Mouse (Mus musculus) layer of hippocampus, postnatal 10 days (tissue): ENCODE results near the gene Ergic3. TPM values are rescaled to one million over a fixed set of nuclear protein-coding genes. Genes with fewer than 3 reads are reported as not detected.

Experiments used
- DNase-seq, 2 experiments: peaks; one replicate each; pipeline ENCODE4 v3.0.0; 2021; ENCODE audit warnings: low spot score in 2 of 2
- long read RNA-seq: library from polyadenylated mRNA; stranded (forward); transcript quantifications from one replicate; pipeline ENCODE4 v2.0.0, GENCODE M21; 2023
- total RNA-seq, 2 experiments: library from RNA; stranded (reverse); gene quantifications; 2 replicates each; pipeline ENCODE4 v1.2.3; 2021

The Ergic3 gene
- total RNA-seq, result 100 to 1,000 TPM; 198 to 232 TPM
- long read RNA-seq, transcript Ergic3-209 (3 exons, 488 nt), result minor isoform, 16 of 289 reads
- long read RNA-seq, transcript Ergic3-201 (13 exons, 1,377 nt), result major isoform, 82 of 289 reads
- long read RNA-seq, partial matches to known transcripts, result 14 of 289 reads
- long read RNA-seq, other reads (novel, unspliced or antisense), result 176 of 289 reads

DNA sequence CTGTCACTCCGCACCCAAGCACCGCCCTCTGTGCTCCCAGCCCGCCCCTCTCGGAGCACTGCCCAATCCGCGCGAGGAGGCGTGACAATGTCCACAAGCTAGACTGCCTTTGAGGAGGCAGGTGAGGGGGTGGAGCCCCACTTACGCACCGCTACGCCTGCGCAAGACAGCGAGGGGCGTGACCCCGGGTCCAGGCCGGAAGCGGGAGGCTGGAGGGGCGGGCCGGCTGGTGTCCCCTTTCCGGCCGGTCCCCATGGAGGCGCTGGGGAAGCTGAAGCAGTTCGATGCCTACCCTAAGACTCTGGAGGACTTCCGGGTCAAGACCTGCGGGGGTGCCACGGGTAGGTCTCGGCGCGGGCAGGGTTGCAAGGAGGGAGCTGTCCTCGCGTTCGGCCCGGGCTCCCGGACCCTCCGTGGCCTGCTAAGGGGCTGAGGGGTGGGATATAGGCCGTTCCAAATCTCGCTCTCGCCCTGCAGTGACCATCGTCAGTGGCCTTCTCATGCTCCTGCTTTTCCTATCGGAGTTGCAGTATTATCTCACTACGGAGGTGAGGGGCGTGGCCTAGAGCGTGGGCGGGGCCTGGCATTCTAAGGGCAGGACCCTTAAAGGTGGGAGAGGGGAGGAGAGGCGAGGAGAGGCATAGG, at the start of gene Ergic3, which contains the start of gene 6430550D23Rik:
Ergic3 (plus strand) TSS at position 158 of the 645 bp plus-strand sequence.
6430550D23Rik (minus strand) TSS at position 90 of the 645 bp plus-strand sequence.
- peak; percentile 95 to 97 for DNase-seq

DNA sequence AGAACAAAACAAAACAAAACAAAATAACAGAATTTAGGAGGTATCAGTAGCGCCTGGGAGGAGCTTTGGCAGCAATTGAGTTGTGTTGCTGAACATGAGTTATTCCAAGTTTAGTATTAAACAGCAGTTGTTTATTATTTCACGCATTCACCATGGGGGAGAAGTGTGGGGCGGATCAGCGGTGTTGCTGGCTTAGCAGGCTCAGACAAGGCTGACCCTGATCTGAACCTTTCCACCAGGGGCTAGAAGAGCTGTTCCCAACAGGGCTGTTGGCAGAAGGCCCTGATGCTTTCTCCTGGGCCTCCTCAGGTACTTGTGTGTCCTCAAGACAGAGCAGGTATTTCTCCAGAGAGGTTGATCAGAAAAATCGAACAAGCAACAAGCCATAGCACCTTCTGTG, 47.9 kb upstream of the Ergic3 start:
- DNase-seq, result no peak

DNA sequence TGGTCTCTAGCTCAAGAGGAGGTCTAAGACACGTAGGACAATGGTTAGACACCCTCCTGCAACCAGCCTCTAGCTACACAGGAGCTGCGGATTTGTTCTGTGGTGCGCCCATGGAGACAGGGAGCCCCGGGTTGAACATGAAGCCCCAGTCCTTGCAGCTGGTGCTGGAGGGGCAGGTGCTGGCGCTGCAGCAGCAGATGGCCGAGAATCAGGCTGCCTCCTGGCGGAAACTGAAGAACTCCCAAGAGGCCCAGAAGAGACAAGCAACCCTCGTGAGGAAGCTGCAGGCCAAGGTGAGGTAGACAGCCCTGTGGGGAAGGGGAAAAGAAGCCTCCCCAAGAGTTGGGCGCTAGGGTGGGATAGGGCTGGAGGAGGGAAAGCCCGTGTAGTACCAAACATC, 46.0 kb upstream of the Ergic3 start:
- no peak for DNase-seq

DNA sequence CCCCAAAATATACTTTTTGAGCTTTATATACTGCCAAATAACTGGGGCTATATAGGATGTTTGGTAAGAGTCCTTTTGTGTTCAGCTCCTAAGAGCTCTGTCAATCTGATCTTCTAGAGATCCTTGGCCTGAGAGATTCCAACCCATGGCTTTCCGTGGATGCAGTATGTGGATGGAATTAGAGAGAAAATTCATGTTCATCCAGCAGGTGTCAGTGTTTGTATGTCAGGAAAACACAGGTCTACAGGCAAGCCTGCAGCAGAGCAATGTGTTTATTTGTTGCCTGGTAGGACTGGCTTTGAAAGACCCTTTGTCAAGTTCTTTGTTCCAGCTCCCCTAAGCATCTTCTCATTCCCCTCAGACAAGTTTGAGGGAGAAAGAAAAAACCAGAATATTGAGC, 44.9 kb upstream of the Ergic3 start:
- DNase-seq, result no peak

DNA sequence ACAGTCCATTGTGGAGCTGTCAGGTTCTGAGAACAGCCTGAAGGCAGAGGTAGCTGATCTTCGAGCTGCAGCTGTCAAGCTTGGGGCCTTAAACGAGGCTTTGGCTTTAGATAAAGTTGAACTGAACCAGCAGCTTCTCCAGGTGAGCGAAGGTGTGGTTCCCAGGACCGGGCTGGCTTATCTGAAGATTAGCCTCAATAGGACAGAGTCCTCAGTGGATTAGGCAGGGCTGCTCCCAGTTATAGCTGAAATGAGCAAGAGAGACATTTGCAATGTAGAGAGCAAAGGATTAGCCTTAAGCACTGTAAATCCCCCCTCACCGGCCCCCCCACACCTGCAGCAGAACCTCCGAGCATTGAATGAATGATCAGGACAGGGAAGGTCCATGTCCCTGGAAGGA, 34.5 kb upstream of the Ergic3 start:
- no peak for DNase-seq

DNA sequence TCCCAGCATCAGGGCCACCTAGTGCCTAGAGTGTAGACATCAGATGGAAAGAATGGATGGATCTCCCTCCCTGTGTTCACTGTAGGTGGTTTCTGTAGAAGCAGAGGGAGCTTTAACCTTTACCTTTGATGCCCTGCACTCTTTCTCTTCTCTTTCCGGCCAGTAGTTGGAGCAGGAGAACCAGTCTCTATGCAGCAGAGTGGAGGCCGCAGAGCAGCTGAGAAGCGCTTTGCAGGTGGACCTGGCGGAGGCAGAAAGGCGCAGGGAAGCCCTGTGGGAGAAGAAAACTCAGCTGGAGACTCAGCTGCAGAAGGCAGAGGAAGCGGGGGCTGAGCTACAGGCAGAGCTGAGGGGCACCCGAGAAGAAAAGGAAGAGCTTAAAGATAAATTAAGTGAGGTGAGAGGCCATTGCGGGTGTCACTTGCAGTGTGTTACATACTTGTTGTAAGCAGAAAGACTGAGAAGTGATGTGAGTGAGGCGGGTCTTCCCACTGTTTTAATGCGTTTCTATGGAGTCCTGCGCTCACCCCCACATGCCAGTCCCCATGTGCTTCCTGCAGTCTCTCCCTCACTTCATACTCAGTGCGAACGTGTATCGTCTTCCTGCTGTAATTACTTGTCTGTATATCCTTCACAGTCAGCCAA, 33.6 kb upstream of the Ergic3 start:
- no peak for DNase-seq

DNA sequence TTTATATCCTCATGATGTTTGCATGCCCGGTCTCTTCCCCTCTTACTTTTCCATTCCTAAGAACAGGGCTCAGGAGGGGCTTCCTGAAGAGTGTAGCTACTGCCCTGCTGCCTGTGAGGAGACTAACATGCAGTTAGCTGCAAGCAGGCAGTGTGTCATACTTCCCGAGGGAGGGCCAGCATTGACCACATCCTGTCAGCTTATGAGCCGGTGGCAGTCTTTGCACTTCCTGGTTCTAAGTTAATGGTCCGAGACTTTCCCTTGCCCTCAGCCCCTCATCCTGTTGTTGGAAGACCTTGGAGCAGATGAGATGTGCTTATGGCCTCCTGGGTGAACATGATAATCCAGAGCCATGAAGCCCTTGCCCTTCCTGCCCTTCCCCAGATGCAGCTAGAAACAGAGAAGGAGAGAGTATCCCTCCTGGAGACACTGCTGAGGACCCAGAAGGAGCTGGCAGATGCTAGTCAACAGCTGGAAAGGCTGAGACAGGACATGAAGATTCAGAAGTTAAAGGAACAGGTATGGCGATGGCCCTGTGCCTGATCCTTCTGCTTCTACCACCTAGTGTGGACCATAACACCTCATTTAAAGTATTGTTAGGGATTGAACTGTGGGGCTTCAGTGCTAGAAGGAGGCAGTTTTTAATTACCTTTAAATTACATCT, 28.4 kb upstream of the Ergic3 start:
- DNase-seq, result no peak

DNA sequence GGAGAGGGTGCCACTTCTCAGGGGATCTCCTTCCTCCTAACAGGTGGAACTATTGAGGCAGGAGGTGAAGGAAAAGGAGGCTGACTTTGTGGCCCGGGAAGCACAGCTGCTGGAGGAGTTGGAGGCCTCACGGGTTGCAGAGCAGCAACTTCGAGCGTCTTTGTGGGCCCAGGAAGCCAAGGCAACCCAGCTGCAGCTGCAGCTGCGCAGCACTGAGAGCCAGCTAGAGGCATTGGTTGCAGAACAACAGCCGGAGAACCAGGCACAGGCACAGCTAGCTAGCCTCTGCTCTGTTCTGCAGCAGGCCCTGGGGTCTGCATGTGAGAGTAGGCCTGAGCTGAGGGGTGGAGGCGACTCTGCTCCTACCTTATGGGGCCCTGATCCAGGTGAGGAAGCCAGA, 22.1 kb upstream of the Ergic3 start:
- DNase-seq, result no peak

DNA sequence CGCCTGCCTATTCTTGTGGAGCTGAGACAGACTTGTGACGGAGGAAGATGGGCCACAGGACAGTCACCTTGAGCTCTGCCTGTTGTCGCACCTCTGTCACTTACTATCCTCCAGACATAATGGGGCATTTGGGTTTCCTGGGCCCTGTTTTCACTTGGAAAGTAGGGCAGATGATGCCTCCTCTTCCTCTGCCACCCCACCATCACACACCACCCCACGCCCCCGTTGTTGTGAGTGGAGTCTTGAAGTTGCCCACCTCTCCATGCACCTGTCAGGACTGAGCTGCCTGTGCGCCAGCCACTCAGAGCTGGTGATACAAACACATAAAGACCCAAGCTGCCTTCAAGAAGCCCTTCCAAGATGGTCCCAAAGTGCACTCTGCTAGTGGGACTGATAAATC, 20.7 kb upstream of the Ergic3 start:
- DNase-seq, result no peak

DNA sequence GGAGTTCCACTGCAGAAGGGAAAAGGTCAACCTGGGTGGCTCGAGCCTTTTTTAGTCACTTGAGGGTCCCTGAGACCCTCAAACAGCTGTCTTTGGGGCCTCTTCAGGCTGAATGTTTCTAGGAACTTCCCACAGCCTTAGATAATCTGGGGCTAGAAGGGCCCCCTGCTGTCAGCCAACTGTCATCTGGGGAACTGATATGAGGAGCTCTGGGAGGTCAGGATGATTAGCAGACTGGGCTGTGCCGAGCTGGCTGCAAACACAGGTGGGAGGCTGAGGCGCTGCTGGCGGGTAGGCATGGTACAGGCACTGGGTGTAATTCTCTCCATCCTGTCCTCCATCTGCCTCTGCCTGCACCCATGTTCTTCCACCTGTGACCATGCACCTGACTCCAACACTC, 18.8 kb upstream of the Ergic3 start:
- peak; percentile 20 to 31 for DNase-seq

DNA sequence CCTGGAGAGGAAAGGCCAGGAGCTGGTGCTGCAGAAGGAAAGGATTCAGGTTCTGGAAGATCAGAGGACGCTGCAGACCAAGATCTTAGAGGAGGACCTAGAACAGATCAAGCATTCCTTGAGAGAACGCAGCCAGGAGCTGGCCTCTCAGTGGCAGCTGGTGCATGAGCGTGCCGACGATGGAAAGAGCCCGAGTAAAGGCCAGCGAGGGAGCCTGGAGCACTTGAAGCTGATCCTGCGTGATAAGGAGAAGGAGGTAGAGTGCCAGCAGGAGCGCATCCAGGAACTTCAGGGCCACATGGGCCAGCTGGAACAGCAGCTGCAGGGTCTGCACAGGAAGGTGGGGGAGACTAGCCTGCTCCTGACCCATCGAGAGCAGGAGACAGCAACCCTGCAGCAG, 16.7 kb upstream of the Ergic3 start:
- DNase-seq, result no peak

DNA sequence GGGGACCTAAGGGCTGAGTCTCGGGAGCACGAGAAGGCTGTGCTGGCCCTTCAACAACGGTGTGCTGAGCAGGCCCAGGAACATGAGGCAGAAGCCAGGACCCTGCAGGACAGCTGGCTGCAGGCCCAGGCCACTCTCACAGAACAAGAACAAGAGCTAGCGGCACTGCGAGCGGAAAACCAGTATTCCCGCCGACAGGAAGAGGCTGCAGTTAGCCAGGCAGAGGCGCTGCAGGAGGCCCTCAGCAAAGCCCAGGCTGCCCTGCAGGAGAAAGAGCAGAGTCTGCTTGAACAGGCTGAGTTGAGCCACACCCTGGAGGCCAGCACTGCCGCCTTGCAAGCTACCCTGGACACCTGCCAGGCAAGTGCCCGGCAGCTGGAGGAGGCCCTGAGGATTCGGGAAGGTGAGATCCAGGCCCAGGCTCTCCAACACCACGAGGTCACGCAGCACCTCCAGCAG, 16.0 kb upstream of the Ergic3 start:
- peak; percentile 71 to 79 for DNase-seq

DNA sequence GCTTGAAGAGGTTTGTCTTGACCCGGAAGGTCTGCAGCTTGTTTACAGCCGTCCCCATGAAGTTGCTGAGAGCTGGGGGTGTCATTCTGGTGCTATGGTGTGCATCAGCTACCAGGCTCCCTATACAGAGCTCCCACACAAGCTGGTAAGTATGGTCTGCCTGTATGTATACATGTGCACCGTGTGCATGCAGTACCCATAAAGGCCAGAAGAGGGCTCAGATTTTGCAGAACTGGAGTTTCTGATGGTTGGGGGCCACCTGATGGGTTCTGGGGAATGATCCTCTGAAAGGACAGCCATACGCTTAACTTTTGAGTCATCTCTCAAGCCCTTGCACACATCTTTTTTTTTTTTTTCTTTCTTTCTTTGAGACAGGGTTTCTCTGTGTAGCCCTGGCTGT, 2.5 kb upstream of the Ergic3 start:
- peak in 1 of 2 experiments; percentile 16 for DNase-seq

DNA sequence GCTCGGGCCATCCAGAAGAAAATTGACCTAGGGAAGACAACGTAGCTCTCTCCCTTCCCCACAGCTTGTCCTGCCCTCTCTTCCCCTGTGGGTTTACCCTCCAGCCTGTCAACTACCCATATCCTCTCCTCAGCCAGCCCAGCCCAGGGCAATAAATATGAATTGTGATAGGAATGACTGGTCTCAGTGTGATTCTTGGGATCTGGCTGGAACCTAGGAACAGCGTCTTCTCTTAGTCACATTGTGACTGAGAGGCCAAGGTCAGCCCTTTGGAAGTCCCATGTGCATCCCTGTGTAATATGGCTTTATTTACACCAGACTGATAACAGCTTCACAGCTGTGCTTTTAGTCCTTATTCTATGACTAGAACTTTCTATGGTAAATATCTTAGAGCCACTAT, 10.3 kb downstream of the Ergic3 start:
- no peak for DNase-seq

DNA sequence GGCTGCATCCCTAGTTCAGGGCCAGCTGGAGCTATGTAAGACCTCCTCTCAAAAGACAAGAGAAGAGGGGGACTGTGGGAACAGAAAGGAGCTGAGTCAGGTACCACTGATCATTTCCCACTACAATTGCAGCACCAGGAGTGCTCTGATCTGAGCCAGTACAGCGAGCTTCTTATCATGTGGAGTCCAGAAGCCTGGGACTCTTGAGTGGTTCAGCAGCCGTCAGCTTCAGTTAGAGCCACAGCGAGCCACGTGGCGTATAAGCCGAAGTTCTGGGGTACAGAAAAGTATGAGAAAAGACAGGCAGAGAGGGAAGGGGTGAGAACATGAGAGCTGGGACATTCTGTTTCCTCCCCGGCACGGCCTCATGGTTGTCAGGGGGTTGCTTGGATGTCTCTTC, 13.4 kb downstream of the Ergic3 start:
- DNase-seq, result no peak

DNA sequence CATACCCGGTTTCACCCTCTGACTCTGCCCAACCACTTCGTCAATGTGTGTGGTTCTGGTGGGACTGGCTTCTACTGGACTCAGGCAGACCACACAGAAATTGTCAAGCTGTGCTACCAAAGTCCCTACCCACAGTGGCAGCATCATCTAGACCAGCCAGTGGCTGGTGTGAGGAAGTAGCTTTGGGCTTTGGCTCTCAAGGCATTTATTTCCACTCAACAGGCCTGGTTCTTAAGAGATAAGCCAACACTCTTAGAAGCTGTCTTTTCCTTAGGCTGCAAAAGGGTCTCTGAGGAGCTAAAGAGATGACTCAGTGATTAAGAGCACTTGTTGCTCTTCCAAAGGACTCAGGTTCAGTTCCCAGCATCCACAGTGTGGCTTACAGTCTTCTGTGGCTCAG, 13.9 kb downstream of the Ergic3 start:
- DNase-seq, result no peak

DNA sequence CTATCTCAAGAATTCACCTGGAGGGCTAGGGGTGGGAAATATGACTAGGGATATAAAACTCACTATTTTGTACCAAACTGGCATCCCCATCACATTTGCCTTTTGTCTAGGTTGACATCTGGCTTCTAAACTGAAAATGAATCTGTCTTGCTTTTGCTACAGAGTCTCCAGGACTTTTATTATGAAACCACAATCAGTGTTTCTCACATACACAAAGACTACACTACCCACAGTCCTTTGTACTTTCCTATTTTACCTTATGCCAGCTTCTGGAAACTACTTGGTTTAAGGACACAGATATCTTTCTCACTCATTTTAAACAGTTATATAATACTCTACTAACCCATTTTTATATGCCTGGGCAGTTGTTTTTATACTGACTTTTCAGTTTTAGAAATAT, 17.6 kb downstream of the Ergic3 start:
- no peak for DNase-seq

DNA sequence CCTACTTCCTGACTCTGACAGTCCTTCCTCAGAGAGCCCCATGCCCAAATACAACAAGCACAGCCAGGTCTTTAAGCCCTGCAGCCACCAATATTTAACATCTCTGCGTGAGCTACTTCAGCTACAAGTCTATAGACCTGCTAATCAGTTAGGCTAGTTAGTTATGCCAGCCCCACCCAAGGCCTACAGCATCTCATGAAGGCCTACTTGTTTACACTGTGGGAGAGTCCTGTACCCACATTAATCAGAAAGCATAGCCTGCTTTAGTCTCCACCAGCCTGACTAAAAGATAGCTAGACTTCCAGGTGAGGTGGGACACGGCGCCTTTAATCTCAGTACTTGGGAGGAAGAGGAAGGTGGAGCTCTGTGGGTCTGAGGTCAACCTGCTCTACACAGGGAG, 31.5 kb downstream of the Ergic3 start:
- DNase-seq, result no peak

DNA sequence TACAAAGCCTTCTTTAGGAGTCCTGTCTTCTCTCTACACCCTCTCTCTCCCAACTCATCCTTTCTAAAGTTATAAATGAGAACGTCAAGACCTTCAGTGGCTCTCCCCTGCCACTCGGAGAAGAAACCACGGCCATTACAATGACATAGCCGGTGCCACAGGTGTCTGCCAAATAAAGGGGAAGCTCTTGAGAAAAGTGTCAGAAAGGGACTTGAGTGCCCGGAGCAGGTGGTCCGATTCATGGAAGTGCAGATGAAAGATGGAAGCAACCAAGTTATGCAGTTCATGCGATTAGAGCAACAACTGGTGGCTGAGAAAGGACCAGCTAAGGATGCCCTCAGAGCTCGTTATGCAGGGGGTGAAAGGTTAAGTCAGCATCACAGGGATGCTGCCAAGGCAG, 35.1 kb downstream of the Ergic3 start:
- DNase-seq, result no peak

DNA sequence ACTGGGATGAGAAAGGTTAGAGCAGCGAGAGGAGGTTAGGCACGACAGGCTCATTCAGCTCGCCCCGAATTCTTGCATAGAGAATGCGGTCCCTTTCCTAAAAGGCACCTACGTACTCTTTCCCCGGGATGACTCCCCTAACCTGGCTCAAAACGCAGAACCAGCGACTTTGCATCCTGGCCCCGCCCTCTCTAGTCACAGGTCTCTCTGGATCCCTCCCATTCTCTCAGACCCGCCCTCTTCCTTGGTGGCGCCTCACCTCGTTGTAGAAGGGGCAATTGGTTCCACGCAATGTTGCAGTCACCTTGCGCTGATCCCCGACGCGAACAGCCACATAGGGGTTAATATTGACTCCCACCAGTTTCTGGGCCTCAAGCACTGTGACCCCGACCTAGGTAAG, 40.1 kb downstream of the Ergic3 start:
- no peak for DNase-seq

DNA sequence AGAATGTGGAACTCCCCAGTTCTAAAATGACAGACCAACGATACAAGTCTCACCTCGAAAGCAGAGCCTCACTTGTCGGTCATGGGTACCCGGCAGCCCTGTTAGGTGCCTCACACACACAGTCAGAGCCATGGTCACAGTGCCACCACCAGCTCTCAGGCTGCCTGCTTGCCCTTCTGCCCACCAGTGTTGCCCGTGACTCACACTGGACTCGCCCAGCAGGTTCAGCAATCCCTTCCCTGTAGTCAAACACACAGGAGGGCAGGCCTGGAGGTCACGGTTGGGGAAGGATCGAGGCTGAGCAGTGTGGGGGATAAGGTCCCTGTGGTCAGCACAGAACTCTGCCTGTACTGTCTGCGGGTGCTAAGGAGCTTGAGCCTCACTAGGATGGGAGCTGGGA, 45.0 kb downstream of the Ergic3 start, which contains the start of gene Fer1l4:
Fer1l4 (minus strand) TSS at position 132 of the 400 bp plus-strand sequence.
- DNase-seq, result no peak
